Mouse (Mus musculus): ENCODE results near the gene Desi1.

Desi1 gene

DNA sequence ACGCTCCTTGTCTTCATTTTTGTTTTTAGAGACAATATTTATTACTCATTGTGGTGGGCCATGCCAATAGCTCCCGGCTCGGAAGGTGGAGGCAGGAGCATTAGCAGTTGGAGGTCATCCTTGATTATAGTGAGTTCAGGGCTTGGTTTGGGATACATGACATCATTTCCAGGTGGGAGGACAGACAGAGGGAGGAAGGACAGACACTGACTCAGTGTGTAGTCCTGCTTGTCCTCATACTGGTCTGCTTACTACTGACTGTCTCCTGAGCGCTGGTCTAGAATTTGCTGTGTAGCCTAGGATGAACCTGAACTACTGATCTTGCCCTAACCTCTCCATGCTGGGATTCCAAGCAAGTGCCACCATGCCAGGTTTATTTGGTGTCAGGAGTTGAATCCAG, at the start of gene Desi1:
TSS of gene Desi1 (minus strand) at position 101 of the 400 bp plus-strand sequence.
- DNase-seq = no peak

DNA sequence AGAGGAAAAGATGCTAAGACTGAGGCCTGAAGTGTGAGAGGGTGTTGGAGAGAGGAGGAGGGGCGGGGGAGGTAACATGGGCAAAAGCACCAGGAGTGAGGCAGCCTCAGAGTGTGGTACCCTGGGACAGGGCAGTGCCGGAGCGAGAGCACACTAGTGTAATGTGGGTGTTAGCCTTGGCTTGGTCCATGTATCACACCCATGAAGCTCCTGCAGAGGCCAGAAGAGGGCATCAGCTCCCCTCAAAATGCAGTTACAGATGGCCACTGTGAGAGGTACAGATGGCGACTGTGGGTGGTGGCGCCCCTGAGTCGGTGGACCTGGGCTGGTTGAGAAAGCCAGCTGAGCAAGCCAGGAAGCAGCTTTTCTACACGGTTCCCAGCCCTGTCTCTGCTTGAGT, 47.5 kb upstream of the Desi1 start:
- peak; percentile 80 to 82 for DNase-seq

DNA sequence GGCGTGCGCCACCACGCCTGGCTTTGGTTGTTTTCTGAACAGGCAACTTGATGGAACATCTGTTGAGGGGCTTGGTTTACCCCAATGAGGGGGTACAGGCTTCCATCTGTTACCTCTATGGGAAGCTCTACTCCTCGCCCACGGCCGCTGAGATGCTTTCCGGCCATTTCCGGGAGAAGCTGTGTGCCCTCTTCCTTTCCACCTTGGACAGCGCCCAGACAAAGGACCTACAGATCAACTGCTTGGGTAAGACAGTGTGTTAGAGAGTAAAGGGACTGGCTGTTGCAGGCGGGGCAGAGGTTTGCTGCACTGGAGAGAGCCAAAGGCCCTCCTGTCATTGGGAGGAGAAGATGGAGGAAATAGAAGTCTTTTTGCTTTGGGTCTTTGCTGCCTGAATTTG, 46.2 kb upstream of the Desi1 start:
- no peak for DNase-seq

DNA sequence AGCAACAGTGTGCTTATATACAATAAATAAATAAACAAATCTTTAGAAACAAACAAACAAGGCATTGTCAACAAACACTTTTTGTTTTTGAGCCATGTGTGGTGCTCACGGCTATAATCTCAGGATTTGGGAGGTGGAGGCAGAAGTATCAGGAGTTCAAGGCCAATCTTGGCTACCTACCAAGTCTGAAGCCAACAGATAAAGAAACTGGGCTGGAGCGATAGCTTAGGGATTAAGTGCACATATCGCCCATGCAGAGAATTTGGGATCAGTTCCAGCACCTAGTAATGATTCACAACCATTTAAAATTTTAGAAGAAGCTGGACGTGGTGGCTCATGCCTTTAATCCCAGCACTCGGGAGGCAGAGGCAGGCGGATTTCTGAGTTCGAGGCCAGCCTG, 39.8 kb upstream of the Desi1 start:
- no peak for DNase-seq

DNA sequence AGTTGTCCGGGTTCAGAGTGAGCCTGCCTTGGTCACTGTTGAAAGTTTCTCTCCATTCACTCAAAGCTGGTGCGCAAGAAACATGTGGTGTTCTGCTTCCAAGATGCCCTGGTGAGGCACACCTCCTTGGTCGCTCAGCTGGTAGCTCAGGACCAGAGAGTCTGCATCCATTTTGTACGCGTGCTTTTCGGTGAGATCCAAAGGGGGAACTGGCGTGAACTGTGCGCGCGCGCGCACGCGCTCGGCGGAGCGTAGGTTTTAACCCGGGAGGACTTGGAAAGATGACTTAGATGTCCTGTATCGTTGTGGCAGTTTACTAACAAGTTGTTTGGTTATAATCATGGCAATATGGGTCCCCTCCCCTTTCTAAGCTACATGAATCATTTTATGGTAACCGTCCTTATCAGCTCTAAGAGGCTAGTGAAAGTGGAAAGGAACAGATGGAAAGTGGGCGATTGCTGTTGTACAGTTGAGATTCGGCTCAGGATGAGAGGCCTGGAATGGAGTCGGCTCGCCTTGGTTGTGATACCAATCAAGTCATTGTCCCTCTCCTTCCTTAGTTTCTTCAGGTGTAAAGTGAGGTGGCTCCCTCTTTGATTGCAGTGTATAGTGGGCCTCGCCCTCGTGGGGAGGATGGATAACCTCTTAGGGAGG, 38.3 kb upstream of the Desi1 start:
- DNase-seq = no peak

DNA sequence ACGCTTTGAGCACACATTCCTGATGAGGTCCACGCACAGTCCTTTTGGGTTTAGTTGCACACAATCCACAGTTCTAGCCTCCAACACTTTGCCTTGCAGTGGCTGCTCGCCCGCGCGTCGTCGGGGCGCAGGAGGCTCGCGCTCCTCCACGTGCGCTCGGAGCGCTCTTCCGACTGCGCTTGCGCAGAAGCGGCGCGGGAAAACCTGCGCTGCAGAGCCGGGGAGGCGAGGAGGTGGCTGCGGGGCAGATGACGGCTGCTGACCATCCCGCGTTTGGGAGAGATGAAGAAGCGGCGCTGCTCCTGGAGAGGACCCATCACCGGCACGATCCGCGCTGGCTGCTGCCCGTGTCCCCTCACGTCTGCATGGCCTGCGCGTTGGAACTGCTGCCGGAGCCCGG, 36.2 kb upstream of the Desi1 start, which contains the start of gene Mei1:
TSS of gene Mei1 (plus strand) at position 99 of the 400 bp plus-strand sequence.
- DNase-seq = no peak

DNA sequence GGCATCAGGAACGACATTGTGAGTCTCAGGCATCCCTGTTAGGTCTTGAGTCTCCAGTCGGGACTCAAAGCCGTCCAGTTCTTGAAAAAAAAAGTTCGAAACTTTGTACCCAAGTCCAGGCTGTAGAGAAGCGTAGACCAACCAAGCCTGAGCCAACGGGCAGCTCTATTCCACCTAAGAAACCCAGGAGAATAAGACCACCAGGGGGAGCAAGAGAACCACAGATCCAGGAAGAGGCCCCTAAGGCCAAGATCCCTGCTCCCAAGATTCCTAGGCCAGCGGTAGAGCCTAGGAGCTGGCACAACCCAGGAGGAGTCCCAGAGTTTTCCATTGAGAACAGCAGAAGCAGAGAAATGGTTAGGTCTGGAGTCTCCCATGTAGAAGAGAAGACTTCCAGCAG, 31.8 kb upstream of the Desi1 start:
- peak; percentile 64 to 83 for DNase-seq

DNA sequence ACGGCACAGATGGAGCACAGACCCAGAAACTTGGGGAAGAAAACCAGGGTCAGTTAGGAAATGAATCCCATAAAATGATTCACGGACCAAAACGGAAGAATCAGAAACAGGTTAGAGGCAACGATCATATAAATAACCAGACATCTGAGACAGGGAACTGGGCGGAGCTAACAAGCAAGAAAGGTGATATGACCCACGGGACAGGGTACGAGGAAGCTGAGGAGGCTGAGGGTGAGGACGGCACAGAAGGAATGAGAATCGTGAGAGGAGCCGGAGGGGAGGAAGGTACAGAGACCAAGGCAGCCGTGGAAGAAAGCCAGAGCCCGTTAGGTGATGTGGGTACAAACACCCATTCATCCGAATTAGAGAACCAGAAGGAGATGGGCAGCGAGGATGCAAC, 30.2 kb upstream of the Desi1 start:
- DNase-seq = no peak

DNA sequence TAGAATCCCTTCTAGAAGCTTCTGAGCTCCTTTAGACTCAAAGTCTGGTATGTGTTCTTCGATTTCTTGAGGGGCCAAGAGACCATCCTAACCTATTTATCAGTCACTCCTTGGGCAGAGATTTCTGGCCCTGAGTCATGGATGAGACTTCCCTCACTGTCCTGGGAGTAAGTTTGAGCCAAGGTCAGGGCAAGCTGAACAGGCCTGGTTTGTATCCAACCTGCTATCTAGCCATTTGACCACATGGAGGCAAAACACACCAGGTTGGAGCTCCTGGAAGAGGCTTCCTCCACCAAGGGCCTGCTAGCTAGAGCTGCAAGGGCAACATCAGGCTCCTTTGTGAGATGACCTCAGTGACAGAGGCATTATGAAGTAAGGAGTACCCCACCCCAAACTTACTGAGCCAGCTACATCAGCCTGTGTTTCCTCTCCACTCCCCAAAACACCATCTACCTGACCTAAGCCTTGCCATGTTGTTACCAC, 25.1 kb upstream of the Desi1 start, which contains the start of gene 4930407I10Rik:
TSS of gene 4930407I10Rik (plus strand) at position 433 of the 483 bp plus-strand sequence.
- no peak for DNase-seq

DNA sequence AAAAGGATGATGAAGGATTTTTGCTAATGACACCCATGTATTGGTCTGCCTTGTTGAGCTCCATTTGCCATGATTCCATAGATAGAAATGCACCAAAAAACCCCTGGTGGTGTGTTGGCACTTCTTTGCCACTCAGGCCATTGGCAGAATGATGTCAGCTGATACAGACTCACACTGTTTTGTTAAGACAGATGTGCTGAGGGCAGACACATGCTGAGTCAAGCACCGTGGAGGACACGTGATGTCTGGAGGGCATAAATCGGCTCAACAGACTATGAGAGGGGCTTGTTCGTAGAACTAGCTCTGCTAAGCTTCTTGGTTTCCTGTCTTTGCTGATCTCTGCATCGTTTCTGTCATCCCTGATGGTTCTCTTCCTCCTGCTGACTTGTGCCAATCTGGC, 18.9 kb upstream of the Desi1 start:
- DNase-seq = no peak

DNA sequence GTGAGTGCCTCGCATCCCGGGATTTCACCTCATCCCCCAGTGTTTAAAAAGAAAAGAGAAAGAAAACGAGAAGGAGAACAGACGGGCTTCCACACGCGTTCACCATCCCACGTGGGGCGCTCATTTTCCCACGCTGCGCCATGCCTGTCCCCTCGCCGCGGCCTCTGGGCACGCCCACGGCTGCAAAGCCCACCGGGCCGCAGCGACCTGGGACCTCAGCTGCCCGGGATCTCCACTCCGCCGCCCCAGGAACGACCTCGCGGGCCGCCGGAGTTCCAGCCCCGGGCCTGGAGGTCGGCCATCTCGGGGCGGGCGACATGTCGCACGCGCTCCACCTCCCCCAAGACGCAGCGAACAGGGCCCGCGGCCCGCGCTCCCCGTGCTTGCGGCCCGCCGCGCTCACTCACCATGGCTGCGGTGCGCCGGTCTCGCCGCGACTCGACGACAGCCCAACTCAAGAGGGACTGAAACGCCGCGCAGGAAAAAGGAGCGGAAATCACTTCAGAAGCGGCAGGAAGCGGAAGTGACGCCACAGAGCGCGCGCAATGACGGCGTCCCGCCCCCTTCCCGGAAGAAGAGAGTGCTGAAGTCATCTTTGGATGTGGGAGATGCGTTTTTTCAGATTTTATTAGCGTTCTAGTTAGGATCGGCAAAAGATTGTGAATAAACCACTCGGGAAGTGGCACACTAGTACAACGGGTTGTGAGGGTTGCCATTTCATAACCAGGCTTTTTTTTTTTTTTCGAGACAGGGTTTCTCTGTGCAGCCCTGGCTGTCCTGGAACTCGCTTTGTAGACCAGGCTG, 13.6 kb upstream of the Desi1 start, which contains the start of gene Snu13:
TSS of gene Snu13 (minus strand) at position 519 of the 804 bp plus-strand sequence.
- peak; percentile 93 to 94 for DNase-seq

DNA sequence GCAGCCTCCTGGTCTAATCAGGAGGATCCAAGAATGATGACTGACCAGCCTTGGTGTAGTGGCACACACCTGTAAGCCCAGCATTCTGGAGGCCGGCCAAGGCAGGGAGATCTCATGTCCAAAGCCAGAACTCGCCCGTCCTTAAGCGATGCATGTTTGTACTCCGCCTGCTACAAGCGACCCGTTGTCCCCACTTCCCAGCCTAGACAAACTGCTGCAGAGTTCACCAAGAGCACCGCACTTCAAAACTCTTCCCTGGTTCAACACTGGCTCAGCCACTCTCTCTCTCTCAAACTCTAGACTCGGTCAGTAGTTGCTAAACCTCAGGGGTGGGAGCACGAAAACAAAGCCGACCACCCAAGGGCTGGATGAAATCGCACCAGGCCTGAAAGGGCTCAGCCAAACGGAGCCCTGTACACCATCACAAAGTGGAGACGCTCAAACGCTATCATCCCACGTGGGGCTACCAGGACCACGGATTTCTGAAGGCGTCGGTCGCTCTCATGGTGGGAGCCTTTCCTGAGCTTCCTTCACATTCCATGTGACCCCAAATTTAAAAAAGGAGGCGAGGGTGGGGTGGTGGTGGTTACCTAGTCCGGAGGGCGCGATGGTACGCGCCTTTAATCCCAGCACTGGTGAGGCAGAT, 12.7 kb upstream of the Desi1 start:
- peak; percentile 22 to 31 for DNase-seq

DNA sequence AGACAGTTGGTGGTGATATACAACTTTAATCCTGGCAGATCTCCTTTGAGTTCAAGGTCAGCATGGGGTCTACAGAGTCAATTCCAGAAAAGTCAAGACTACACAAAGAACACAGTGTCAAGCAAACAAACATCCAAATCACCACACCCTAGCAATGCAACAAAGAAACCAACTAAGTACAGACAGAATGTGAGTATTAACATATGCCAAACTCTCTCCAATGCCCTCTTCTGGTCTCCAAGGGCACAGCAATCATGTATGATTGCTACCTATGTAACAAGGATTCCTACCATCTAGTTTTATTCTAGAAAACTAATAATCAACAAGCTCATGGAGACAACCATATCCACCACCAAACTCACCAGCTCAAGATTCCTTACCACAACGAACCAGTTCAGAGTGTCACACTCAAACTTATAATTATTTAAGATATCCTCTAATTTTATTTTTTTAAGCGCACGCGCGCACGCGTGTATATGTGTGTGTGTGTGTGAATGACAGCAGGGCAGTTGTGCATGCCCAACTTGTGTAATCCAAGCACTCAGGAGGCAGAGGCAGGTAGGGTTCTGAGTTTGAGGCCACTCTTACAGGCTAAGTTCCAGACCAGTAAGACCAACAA, 10.6 kb upstream of the Desi1 start:
- peak in 1 of 2 experiments; percentile 23 for DNase-seq

DNA sequence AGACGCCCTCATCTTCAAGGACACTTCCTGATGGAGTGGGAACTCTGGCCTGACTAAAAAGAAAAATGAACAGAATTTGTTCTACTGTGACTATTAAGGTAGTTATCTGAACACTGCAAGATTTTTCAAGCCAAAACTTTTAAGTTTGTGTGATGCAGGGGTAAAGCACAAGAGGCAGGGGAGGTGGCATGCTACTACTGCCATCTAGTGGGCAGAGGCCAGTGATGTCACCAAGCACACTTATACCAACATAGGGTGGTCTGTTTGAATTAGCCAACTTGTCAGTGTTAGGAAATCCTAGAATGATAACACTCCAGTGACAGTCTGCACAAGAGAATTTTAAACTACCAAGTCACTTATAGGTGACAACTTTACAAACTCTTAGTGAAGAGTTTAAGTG, 7.0 kb upstream of the Desi1 start:
- peak; percentile 27 to 41 for DNase-seq

DNA sequence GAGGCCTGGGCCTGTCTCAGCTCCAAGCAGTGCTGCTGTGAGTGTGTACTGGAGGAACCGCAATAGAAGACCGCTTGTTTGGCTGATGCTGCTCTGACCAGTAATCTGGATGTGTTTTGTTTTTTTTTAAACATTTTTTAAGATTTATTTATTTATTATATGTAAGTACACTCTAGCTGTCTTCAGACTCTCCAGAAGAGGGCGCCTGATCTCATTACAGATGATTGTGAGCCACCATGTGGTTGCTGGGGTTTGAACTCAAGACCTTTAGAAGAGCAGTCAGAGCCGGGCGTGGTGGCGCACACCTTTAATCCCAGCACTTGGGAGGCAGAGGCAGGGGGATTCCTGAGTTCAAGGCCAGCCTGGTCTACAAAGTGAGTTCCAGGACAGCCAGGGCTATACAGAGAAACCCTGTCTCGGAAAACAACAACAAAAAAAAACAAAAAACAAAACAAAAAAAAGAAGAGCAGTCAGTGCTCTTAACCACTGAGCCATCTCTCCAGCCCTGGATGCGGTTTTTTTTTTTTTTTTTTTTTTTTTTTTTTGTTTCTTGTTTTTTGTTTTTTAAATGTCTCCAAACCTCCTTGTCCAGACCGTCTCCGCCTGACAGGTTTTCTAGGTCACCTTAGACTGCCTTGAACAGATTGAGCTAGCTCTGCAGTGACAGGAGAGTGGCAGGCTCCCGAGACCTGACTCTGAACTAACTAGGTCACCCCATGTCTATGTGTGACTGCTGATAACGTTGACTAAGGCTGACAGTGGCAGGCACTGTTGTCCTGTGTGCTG, 2.4 kb upstream of the Desi1 start:
- DNase-seq = peak in 1 of 2 experiments; percentile 22

DNA sequence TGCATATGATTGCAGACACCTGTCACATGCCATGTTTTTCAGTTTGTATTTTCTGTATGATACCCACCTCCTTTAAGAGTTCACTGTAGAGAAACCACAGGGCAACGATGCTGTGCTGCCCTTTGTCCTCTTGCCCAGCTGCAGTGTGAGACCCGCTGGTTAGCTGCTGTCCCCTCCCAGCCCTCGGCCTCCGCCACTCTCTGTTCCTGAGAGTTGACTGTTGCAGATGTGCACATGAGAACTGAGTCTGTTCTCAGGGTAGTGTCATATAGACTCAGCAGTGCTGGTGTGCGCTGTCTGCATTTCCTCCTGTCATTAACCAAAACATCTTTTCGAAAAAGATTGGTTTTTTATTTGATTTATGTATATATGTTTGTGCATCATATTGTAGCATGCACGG, 1.3 kb downstream of the Desi1 start:
- DNase-seq = no peak

DNA sequence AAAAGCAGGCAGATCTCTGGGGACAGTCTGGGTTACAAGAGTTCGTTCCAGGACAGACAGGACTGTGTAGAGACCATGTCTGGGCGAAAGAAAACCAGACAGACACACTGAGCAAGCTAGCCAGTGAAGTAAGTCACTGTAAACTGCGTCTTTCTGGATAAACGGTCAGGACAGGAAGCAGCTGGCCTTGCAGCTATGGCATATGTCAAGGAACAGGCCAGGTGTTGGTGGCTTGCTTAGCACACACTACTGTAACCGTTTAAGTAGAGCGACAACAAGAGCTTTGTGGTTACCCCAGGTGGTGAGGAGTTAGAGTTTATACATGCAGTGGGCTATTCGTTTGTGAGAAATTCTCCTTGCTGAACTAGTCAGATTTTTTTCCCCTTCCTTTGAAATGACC, 5.9 kb downstream of the Desi1 start:
- no peak for DNase-seq

DNA sequence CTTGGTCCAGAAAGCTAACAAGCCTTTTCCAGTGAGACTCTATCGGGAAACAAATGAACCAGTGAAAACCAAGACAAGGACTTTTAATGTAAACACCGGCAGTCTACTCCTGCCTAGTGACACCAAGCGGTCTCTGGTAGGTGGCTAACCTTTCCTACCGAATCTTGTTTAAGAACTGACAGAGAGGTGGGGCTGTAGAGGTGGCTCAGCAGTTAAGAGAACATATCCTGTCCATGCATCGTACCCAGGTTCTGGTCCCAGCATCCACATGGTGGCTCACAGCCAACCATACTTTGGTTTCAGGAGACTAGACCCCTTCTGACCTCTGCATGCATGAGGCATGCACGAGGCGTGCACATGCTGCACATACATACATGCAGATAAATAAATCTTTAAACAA, 6.4 kb downstream of the Desi1 start:
- DNase-seq = no peak

DNA sequence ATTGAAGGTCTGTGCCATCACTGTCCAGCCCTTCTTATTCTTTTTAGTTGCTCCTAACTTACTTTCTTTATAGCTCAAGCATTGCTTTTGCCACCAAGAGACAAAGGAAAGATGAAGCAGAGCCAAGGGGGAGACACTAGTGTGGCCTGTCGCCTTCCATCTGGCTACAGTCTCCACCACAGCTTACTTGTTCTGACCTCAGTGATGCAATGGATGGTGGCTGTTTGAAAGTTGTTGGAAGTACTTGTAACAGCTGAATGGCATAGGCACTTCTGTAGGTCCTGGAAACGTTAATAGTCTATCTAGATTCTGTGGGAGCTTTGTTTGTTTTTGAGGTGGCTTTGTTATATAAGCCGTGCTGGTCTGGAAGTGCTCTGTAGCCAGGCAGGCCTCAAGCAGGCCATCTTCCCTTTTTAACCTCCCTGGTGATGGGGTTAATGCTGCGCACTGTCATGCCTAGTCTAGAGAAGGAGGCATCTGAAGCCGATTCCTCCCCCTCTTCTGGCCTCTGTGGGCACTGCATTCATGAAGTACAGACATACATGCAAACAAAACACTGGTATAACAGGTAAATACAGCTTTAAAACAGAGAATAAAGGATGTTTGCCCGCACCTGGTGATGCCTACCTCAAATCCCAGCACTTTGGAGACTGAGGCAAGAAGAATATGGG, 9.6 kb downstream of the Desi1 start:
- DNase-seq = no peak

DNA sequence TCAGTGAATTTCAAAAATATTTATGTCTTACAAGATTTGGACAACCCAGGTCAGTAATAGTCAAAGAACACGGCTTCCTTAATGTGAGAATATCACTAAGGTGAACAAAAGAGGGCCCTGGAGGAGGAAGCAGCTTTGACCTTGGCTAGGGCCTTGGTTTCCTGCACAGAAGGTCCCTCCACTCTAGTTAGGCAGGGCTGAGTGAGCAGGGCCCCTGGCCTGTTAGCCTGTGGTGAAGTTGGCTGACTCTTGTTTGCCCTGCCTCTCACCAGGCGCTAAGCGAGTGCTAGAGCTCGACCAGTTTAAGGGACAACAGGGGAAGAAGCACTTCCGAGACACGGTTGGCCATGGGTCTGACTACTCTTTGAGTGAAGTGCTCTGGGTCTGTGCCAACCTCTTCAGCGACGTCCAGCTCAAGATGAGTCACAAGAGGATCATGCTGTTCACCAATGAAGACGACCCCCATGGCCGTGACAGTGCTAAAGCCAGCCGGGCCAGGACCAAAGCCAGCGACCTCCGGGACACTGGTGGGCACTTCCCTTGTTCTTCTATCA, 11.1 kb downstream of the Desi1 start:
- no peak for DNase-seq

DNA sequence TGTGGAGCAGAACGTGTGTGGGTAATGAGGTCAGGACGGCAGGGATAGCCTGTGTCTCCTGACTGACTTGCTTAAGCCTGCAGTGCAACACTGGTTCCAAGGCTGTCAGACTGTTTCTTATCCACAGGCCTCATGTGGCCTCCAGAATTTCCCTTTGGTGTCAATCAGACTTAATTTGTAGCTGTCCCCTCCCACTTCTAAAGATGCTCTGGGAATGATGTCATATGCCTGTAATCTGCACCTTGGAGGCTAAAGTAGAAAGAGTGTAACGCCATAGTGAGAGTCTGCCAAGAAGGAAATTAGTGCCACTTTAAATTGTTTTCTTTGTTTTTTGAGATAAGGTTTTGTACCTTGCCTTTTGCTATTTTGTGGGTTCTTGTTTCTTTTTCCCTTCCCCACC, 14.4 kb downstream of the Desi1 start:
- DNase-seq = no peak
